Mouse (Mus musculus): ENCODE measurements around the gene Fn3k.

GRCm38 (mm10) chr11:121388554-121388945, 46.2 kb upstream of the Fn3k start:
- no peak for TF ChIP-seq CTCF (IDR thresholded peaks at IDR 0.05; ENCODE audit: low read depth, low read length)
- TF ChIP-seq POLR2A (IDR thresholded peaks at IDR 0.05; ENCODE audit: borderline replicate concordance, low read depth, low read length) = no peak

All from bone marrow macrophage, adult 2 months (primary cell).